Mouse (Mus musculus) frontal cortex, postnatal 36 days (tissue): ENCODE results near the gene Sp9.

Experiments
- DNase-seq, 2 experiments: peaks; one replicate each; pipeline ENCODE4 v3.0.0; 2022; ENCODE audit warnings: low spot score in 2 of 2

Sp9 gene

GRCm38 (mm10) chr2:73271459-73272161, at the start of gene Sp9:
Gene Sp9 (plus strand): TSS chr2:73271925.
- peak; percentile 39 to 49 for DNase-seq

GRCm38 (mm10) chr2:73231081-73231480, 40.6 kb upstream of the Sp9 start:
- no peak for DNase-seq

- DNase-seq: no peak
These were observed 30.4 kb upstream of the Sp9 start for GRCm38 (mm10) chr2:73241299-73241698.

- no peak for DNase-seq
These were observed 23.0 kb upstream of the Sp9 start for GRCm38 (mm10) chr2:73248701-73249100.

- DNase-seq: no peak
These were observed 8.5 kb upstream of the Sp9 start for GRCm38 (mm10) chr2:73263172-73263765.

GRCm38 (mm10) chr2:73263794-73264610, 7.7 kb upstream of the Sp9 start:
- no peak for DNase-seq

GRCm38 (mm10) chr2:73264611-73265195, 7.0 kb upstream of the Sp9 start:
- no peak for DNase-seq

- DNase-seq: no peak
These were observed 5.7 kb upstream of the Sp9 start for GRCm38 (mm10) chr2:73266011-73266410.

- no peak for DNase-seq
These were observed 5.1 kb upstream of the Sp9 start for GRCm38 (mm10) chr2:73266623-73267022.

GRCm38 (mm10) chr2:73267231-73267630, 4.5 kb upstream of the Sp9 start:
- DNase-seq: no peak

- DNase-seq: no peak
These were observed 3.9 kb upstream of the Sp9 start for GRCm38 (mm10) chr2:73267818-73268217.

GRCm38 (mm10) chr2:73268281-73268680, 3.4 kb upstream of the Sp9 start:
- DNase-seq: no peak

- DNase-seq: no peak
These were observed 2.8 kb upstream of the Sp9 start for GRCm38 (mm10) chr2:73268836-73269395.

GRCm38 (mm10) chr2:73269666-73270065, 2.1 kb upstream of the Sp9 start:
- DNase-seq: no peak

GRCm38 (mm10) chr2:73270071-73270592, 1.6 kb upstream of the Sp9 start:
- no peak for DNase-seq

GRCm38 (mm10) chr2:73270593-73271458, 899 bp upstream of the Sp9 start:
- peak; percentile 32 to 46 for DNase-seq

GRCm38 (mm10) chr2:73272351-73273248, 875 bp downstream of the Sp9 start:
- peak in 1 of 2 experiments; percentile 27 for DNase-seq

GRCm38 (mm10) chr2:73273249-73274118, 1.8 kb downstream of the Sp9 start:
- no peak for DNase-seq
